Comparison of ENCODE assay signal across 8 mouse cellular contexts in genomic region chr7:79498965-79499595, GRCm38 (mm10). TPM values are rescaled to one million over a fixed set of nuclear protein-coding genes. Genes with fewer than 3 reads are reported as not detected.
A peak's percentile ranks its signal among the peaks of the same experiment; 100 is the strongest.
DNase-seq lines count a peak whose midpoint lies in the region; ATAC-seq lines count a peak whose summit lies in the region.

No protein-coding gene starts in this region.

- peak overlapping the region; percentile 99 for H3K27ac ChIP-seq in hindbrain, embryonic 13.5 days

- peaks cover 56% of the 10 kb centered on the region for H3K4me1 ChIP-seq in hindbrain, embryonic 13.5 days (replicated peaks)

- no peaks in the 10 kb centered on the region for H3K9me3 ChIP-seq in hindbrain, embryonic 13.5 days

- H3K9ac ChIP-seq in hindbrain, embryonic 13.5 days, result peak overlapping the region; percentile 100

- peak overlapping the region; percentile 96 for H3K4me2 ChIP-seq in hindbrain, embryonic 13.5 days

- peak; percentile 56 to 68 for DNase-seq in layer of hippocampus, postnatal 14 days (ENCODE audit: low spot score in 2 of 2)
- DNase-seq in layer of hippocampus, adult 9-10 months (ENCODE audit: low spot score), result no peak
- peak; percentile 39 to 77 for DNase-seq in adrenal gland, adult (ENCODE audit: inconsistent age in 2 of 2, low spot score in 1 of 2)
- peak; percentile 72 to 73 for DNase-seq in cerebellum, postnatal 10 days
- DNase-seq in lung, postnatal 14 days, result peak; percentile 64
- peak; percentile 61 for DNase-seq in retina, embryonic 14.5 days (ENCODE audit: low spot score)
- no peak for DNase-seq in spleen, postnatal 36 days (ENCODE audit: low spot score in 2 of 2)

- H3K36me3 ChIP-seq in hindbrain, embryonic 13.5 days, result 0 out of 2 replicates have a peak, but pooled peaks cover 3% of the 10 kb centered on the region

- H3K4me3 ChIP-seq in hindbrain, embryonic 13.5 days, result peak overlapping the region; percentile 95

- ATAC-seq in hindbrain, embryonic 13.5 days (ENCODE audit: low FRiP score), result peak; percentile 2; the same call in 1 of the 2 replicates

- H3K27me3 ChIP-seq in hindbrain, embryonic 13.5 days, result peaks cover 51% of the 10 kb centered on the region

- WGBS in hindbrain, embryonic 13.5 days, result under 1% methylated on average over 35 of the region's 35 CpGs

RNA-seq across cellular contexts. Expression of gene Polg, which starts 32.9 kb away (rescaled TPM):
- 10 to 100 TPM; 84.1 to 90.7 TPM for total RNA-seq in layer of hippocampus, postnatal 14 days (2021)
- polyA plus RNA-seq in hindbrain, embryonic 13.5 days (2015; fragmentation: Nextera tagmentation; extraction: Ambion mirVana), result 21.9 and 22.5 TPM in 2 replicates

Comparison
In these comparisons a context has a peak if more than half of its experiments do, and no peak if none do; other contexts are left out.
1. DNase-seq: peak in layer of hippocampus, postnatal 14 days (2 of 2), adrenal gland, adult (2 of 2), cerebellum, postnatal 10 days (2 of 2), lung, postnatal 14 days (single experiment) and retina, embryonic 14.5 days (single experiment); none in layer of hippocampus, adult 9-10 months (single experiment) and spleen, postnatal 36 days (0 of 2).